Comparison of ENCODE assay signal across 8 mouse cellular contexts in genomic region chr8:126667086-126667720, GRCm38 (mm10).
DNase-seq lines count a peak whose midpoint lies in the region; ATAC-seq and TF ChIP-seq lines count a peak whose summit lies in the region.

No protein-coding gene starts in this region.

- H3K9ac ChIP-seq in heart, adult 2 months (ENCODE audit: low read depth, low read length): peak overlapping the region; percentile 50
- peak overlapping the region; percentile 39 for H3K9ac ChIP-seq in hindbrain, postnatal 0 days (replicated peaks; ENCODE audit: low read length)
- H3K9ac ChIP-seq in midbrain, embryonic 12.5 days (replicated peaks): peak overlapping the region; percentile 52

- no peaks in the 10 kb centered on the region for H3K79me2 ChIP-seq in heart, adult 2 months (replicated peaks; ENCODE audit: control insufficient read depth, insufficient read depth, low read length)

- DNase-seq in heart, adult 2 months: no peak
- DNase-seq in heart, postnatal 10 days: no peak
- peak; percentile 65 to 76 for DNase-seq in right cerebral cortex, postnatal 10 days (ENCODE audit: low spot score in 2 of 2)
- no peak for DNase-seq in right cerebral cortex, postnatal 4 days
- peak; percentile 73 for DNase-seq in hindbrain, postnatal 0 days (ENCODE audit: low spot score)
- DNase-seq in embryo, embryonic 10 days (ENCODE audit: low spot score): no peak
- no peak for DNase-seq in cerebellum, postnatal 25 days

- H3K4me1 ChIP-seq in heart, adult 2 months (ENCODE audit: control insufficient read depth, insufficient read depth, low read length): peaks cover 40% of the 10 kb centered on the region
- H3K4me1 ChIP-seq in hindbrain, postnatal 0 days (ENCODE audit: insufficient read depth, low read length): peaks cover 53% of the 10 kb centered on the region
- peaks cover 65% of the 10 kb centered on the region for H3K4me1 ChIP-seq in midbrain, embryonic 12.5 days

- 0 out of 2 replicates have a peak overlapping the region, but pooled peaks have one; percentile 19 for H3K4me3 ChIP-seq in heart, adult 2 months
- H3K4me3 ChIP-seq in hindbrain, postnatal 0 days (ENCODE audit: low read length): no peak overlapping the region
- no peak overlapping the region for H3K4me3 ChIP-seq in midbrain, embryonic 12.5 days

- no peak for TF ChIP-seq POLR2A in heart, adult 2 months (IDR thresholded peaks at IDR 0.05; ENCODE audit: insufficient read depth, low read depth, low read length)

- no peaks in the 10 kb centered on the region for H3K9me3 ChIP-seq in hindbrain, postnatal 0 days (ENCODE audit: low read length)
- H3K9me3 ChIP-seq in midbrain, embryonic 12.5 days: no peaks in the 10 kb centered on the region

- 0 out of 2 replicates have a peak overlapping the region, but pooled peaks have one; percentile 3 for H3K4me2 ChIP-seq in hindbrain, postnatal 0 days (ENCODE audit: low read depth, low read length)
- H3K4me2 ChIP-seq in midbrain, embryonic 12.5 days (replicated peaks): peak overlapping the region; percentile 34

- intact Hi-C loops in heart, adult 2 months (cut with DNase I): loop anchor here (1.0 to 5.0 kb wide), 6 partner anchors 120 to 172 kb away; no protein-coding TSS in a partner anchor
- intact Hi-C loops in heart, postnatal 10 days (cut with DNase I): loop anchor here (1.0 to 5.0 kb wide), 4 partner anchors 69 to 172 kb away; no protein-coding TSS in a partner anchor

- peak overlapping the region; percentile 97 for H3K27ac ChIP-seq in heart, adult 2 months
- H3K27ac ChIP-seq in hindbrain, postnatal 0 days: peak overlapping the region; percentile 97
- peak overlapping the region; percentile 95 for H3K27ac ChIP-seq in midbrain, embryonic 12.5 days (replicated peaks)

- no peak for TF ChIP-seq EP300 in heart, adult 2 months (IDR thresholded peaks at IDR 0.05; ENCODE audit: insufficient read depth, low read depth, low read length)

- no peaks in the 10 kb centered on the region for H3K27me3 ChIP-seq in heart, adult 2 months (ENCODE audit: control insufficient read depth, insufficient read depth, low read length)
- H3K27me3 ChIP-seq in hindbrain, postnatal 0 days (ENCODE audit: insufficient read depth, low read length): no peaks in the 10 kb centered on the region
- H3K27me3 ChIP-seq in midbrain, embryonic 12.5 days: no peaks in the 10 kb centered on the region

- peaks cover 4% of the 10 kb centered on the region for H3K36me3 ChIP-seq in heart, adult 2 months (ENCODE audit: control insufficient read depth, insufficient read depth, low read length)
- H3K36me3 ChIP-seq in hindbrain, postnatal 0 days (ENCODE audit: insufficient read depth, low read length): no peaks in the 10 kb centered on the region
- no peaks in the 10 kb centered on the region for H3K36me3 ChIP-seq in midbrain, embryonic 12.5 days

- ATAC-seq in hindbrain, postnatal 0 days: peak; percentile 16
- peak; percentile 25 for ATAC-seq in midbrain, embryonic 12.5 days (ENCODE audit: low FRiP score, low read depth)

- WGBS in heart, adult 2 months: 38% methylated on average over 12 of the region's 12 CpGs
- WGBS in hindbrain, postnatal 0 days: 20% methylated on average over 12 of the region's 12 CpGs
- WGBS in midbrain, embryonic 12.5 days: 51% methylated on average over 12 of the region's 12 CpGs

- TF ChIP-seq CTCF in heart, adult 2 months (IDR thresholded peaks at IDR 0.05): no peak
- no peak for TF ChIP-seq CTCF in hindbrain, postnatal 0 days (IDR thresholded peaks at IDR 0.05; ENCODE audit: low read depth)

Comparison
In these comparisons a context has a peak if more than half of its experiments do, and no peak if none do; other contexts are left out.
1. DNase-seq: peak in right cerebral cortex, postnatal 10 days (2 of 2) and hindbrain, postnatal 0 days (single experiment); none in heart, adult 2 months (0 of 2), heart, postnatal 10 days (0 of 2), right cerebral cortex, postnatal 4 days (single experiment), embryo, embryonic 10 days (single experiment) and cerebellum, postnatal 25 days (0 of 2).
2. Peak in every context shown above with its lines, with median percentiles within 50 percentile points of each other: H3K27ac ChIP-seq and H3K9ac ChIP-seq.